Mouse (Mus musculus): Measurements from ENCODE around the gene Gm32742.
"Not testable (repeated sequence)": the region's sequence is repeated elsewhere in the genome, so short reads cannot be mapped to it uniquely, and the experiment has no call there.

The Gm32742 gene

DNA sequence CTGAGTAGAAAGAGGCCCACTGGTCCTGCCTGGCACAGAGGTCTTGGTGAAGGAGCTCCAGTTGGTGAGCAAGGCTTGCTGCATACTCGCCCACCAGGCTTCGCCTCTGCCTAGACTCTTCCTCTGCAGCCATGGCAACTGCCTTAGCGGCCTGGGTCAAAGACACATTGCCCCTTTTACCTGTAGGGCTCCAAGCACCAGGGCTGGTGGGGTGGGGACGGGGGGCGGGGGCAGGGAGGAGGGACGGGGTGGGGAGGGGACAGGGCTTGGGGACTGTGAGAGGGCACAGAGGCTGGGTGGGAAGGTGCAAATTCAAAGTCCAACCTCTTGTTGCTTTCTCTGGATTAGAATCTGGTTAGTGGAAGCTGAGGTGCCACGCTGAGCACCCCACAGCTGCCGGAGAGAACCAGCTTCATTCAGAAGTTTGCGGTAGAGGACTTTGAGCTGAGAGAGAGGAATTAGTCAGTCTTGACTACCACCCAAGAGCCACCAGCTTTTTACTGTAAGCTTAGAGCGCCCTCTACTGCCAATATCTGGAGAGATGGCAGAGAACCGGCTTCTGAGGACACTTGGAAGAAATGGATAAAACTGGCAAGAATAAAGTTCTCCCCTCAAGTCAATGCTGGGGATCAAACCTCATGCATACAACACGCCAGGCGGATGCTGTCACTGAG is 13.1 kb downstream of the Gm32742 start:
- DNase-seq (ENCODE audit: low spot score in 2 of 2), result peak; percentile 66 to 80

DNA sequence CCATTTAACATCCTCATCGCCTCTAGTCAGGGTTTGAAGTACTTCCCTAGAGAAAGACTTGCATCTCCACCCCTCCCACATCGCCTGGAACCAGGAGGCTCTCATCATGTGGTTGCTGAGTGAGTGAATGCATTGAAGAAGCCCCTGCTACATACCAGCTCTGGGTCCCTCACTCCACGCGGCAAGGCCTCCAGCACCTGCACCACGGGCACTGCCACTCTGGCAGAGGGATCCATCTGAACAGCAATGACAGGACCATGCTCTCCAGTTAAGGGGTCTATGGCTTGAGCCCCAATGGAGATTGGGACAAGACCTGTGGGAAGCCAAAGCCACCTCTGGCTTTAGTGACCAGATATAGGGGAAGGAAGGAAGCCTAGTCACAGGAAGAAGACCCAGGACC is 18.0 kb downstream of the Gm32742 start:
- DNase-seq (ENCODE audit: low spot score in 2 of 2), result no peak

DNA sequence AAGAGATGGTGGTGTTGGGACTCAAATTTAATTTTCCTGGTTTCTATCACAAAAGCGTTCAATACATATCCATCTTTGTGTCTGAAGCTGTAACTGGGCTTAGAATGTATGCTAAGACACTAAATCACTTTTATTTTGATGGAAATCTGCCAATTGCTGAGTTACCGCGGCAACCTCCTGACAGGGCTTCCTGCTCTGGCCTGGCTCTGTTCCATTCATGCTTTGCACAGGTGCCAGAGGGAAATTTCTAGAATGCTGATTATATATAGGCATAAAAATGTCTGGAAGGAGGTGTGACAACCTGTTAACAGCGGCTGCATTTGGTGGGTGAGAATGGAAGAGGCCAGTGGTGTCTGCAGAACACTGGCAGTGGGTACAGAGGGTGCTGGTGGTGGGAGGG is 18.8 kb downstream of the Gm32742 start:
- no peak for DNase-seq (ENCODE audit: low spot score in 2 of 2)

DNA sequence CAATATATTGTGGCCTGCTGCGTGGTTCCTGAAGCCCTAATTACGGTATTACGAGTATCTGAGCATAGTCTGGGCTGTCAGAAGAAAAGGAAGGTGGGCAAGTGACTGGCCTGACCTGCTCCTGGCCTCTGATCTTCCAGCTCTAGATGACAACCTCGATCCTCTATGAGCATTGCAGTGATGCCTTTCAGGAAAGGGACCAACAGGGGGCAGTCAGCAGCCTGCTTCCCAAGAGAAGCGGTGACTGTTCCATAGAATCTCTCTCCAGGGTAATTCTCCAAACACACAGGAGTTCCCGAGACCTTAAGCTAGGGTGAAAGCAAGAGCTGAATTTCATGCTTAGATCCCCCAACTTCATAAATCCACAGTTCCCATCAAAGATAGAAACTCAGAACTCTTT is 21.1 kb downstream of the Gm32742 start:
- DNase-seq (ENCODE audit: low spot score in 2 of 2), result no peak

DNA sequence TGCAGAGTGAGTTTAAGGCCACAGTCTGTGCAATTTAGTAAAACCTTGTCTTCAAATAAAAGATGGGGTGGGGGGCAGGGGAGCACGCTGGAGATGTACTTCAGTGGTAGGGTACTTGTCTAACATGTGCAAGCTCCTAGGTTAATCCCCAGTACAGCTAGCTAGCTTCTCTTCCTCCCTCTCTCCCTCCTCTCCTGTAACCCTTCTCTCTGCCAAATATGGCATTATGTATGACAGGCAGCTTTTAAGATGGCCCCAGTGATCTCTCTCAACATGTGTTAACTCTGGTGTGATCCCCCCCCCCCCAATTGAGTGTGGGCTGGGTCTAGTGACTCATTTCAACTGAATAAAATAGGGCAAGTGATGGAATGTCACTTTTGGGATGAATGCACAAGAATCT is 21.9 kb downstream of the Gm32742 start:
- DNase-seq (ENCODE audit: low spot score in 2 of 2), result no peak

DNA sequence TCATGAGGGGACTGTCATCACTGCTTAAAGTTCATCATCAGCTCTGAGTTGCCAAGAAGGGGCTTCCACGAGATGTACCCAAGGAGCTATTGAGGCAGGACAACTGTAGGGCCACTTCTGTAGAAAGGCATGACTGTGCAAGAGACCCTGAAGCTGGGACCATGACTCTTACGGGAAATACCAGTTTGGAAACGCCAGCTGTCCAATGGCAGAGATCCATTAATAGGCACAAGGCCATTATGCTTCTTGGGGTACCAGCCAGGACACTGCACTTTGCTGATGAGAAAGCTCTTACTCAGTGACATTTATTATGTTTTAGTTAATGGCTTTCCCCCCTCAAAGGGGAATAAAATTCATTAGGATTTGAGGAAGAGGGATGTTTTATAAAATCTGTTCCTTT is 24.6 kb downstream of the Gm32742 start:
- DNase-seq (ENCODE audit: low spot score in 2 of 2), result no peak

DNA sequence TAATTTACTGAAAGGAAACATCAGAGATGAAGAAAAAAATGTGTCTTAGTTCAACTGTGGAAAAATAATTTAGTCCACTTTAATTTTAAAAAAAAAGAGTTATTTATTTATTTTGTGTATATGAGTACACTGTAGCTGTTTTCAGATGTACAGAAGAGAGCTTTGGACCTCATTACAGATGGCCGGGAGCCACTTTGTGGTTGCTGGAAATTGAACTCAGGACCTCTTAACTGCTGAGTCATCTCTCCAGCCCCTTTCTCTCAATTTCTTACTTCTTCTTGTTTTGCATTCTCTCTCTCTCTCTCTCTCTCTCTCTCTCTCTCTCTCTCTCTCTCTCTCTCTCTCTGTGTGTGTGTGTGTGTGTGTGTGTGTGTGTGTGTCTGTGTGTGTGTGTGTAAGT is 25.9 kb downstream of the Gm32742 start:
- DNase-seq (ENCODE audit: low spot score in 2 of 2), result not testable (repeated sequence)

DNA sequence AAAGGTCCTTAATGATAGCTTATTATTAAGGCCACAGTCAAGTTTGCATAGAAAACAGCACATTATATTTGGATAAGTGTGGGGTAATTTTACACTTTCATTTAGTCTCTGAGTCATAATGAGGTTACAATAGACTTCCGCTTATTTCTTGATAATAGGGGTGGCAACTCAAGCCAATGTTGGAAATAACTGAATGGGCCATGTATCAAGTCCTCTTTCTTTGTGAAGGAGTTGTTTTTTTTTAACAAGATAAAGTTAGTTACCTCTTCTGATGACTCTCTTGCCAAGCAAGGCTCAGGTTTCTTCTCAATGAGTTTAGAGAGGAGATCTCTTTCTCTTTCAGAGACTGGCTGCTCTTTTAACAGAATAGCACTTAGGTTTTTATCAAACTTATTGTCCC is 27.0 kb downstream of the Gm32742 start:
- DNase-seq (ENCODE audit: low spot score in 2 of 2), result no peak

DNA sequence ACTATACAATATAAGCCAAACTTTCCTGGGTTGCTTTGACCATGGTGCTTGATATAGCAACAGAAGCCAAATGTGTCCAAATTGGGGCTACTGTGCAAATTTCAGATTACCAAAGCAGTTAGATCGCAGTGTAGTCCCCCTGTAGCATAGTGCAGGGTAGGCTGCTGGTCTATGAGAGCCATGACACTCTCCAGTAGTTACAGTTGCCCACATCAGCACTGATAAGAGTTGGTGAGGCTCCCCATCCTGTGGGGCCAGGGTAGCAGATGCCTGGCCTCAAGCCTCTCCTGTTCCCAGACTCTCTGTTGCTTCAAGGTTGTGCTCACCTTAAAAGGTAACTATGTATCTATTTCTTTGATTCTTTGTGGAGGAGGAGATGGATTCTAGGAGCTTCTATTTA is 27.5 kb downstream of the Gm32742 start:
- DNase-seq (ENCODE audit: low spot score in 2 of 2), result no peak

DNA sequence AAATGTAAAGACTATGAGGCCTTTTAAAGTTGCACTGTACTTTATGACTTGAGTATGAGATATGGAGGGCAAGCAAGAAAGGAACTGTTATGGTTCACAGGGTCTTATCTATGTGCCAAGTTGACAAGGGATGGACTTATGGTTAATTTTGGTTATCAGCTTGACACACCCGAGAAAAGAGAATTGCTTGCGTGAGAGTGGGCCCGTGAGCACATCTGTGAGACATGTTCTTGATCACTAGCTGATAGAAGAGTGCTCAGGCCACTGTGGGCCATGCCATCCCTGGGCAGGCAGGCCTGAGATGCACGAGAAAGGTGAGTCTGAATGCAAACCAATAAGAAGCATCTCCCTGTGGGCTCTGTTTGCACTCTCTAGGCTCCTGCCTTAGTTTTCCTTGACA is 27.9 kb downstream of the Gm32742 start:
- DNase-seq (ENCODE audit: low spot score in 2 of 2), result no peak

DNA sequence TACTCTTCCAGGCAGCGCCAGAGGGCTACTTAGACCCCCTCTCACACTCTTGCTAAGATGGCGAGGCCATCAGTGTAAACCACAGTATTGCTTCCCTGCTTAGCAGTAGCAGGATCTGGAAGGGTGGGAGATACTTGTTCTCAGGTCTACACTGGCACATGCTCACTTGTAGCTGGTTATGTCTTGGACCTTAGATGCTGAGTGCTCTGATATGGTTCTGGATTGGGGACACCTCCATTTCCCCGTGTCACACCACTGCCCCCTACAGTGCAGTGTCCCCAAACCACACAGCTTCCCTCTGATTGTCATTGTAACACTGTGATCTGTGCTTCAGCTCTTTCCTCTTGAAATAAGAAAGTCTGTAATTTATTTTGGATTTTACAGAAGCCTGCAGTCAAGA is 28.3 kb downstream of the Gm32742 start:
- peak; percentile 39 to 53 for DNase-seq (ENCODE audit: low spot score in 2 of 2)

DNA sequence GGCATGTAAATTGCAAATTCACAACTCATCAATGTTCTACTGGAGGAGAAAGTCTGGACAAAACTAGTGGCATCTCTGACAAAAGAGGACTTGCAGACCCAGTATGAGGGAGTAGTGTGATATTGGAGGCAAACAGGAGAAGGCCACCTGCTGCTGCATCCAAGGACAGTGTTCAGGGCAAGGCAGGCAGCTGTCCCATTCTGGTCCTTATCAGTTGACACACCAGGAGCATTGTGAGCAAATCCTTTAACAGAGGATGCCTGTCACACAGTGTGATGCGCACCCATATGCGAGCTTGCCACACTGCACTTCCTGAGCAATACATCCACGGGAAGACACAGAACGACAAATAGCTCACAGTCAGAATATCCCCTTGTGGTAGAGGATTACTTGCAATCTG is 50.5 kb downstream of the Gm32742 start:
- no peak for DNase-seq (ENCODE audit: low spot score in 2 of 2)

DNA sequence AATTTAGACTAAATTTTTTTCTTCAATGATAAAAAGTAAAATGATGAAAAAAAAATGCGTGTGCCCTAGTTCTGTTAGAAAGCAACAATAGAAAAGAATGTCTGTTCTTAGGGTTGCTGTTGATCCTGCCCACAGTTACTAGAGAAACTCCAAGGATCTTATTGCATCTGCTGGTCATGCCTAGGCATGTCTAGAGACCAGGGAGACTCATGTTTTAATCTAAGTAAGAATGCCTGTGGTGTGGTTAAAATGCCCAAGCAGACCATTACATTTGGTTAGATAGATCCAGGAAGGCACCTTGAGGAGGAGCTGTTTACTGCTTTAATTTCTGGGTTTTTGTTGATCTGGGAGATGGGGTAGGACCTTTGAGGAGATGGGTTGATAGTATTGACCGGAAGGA is 59.6 kb downstream of the Gm32742 start:
- no peak for DNase-seq (ENCODE audit: low spot score in 2 of 2)

DNA sequence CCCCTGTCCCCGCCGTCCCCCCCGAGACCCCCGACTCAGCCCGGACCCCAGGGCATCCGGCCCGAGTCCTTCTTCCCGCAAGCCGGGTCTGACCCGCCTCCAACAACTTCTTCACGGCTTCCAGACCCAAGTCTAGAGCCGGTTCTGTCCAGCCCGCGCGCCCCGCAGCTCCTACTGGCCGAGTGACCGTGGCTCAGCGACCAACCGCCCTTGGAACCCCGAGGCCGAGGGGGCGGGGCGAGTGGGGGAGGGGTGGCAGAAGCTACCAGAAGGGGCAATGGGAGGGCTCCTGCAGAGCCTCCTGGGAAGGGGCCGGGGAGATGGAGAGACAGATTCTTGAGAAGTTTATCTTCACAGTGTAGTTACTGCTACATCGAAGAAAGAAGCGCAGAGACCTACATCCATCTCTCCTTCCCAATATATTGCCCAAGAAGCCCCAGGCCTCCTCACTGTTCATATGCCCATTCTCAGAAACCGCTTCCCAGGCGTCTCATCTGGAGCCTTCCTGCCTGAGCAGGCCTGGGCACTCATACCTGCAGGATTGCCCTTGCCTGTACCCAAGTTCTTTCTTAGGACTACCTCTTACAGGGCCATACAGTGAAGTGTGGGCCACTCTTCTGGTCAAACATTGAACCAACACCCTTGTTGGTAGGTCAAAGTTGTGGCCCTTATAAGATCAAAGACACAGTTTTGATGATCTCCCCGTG is 61.4 kb downstream of the Gm32742 start:
- no peak for DNase-seq (ENCODE audit: low spot score in 2 of 2)

DNA sequence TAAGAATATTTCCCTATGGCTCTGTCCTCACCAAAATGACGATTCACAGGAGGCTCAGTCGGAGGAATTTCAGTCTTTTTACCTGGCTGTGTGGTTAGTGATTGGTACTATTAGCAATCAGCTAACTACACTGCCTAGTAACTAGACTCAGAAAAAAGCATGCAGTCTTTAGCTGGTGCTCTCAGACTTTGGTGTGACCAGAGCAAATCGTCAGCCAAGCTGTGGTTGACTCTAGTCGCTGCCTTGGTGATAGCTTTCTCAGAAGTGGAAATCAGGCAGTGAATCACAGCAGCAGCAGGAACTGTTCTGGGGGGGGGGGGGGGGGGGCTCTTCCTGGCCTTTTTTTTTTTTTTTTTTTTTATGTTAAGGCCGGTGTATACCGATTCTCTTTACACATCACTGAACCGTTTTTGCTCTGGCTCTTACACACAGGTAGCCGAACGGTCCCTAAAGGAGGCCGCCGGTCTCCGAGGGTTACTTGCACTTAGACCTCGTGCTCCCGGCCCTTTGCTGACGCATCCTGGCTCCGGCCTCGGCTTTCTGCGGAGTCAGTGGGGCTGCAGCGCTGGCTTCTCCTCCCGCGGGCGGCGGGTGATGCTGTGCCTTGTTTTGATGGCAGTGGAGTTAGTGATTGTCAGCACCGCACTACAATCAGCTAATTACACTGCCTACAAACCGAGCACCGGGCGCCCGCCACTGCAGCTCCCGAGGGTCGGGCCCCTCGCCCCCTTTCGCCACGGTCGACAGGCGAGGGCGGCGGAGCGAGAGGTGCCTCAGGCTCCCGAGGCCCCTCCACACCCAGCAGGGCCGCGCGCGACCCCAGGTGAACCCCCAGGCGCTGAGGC is 62.1 kb downstream of the Gm32742 start:
- DNase-seq (ENCODE audit: low spot score in 2 of 2), result peak; percentile 38 to 50

DNA sequence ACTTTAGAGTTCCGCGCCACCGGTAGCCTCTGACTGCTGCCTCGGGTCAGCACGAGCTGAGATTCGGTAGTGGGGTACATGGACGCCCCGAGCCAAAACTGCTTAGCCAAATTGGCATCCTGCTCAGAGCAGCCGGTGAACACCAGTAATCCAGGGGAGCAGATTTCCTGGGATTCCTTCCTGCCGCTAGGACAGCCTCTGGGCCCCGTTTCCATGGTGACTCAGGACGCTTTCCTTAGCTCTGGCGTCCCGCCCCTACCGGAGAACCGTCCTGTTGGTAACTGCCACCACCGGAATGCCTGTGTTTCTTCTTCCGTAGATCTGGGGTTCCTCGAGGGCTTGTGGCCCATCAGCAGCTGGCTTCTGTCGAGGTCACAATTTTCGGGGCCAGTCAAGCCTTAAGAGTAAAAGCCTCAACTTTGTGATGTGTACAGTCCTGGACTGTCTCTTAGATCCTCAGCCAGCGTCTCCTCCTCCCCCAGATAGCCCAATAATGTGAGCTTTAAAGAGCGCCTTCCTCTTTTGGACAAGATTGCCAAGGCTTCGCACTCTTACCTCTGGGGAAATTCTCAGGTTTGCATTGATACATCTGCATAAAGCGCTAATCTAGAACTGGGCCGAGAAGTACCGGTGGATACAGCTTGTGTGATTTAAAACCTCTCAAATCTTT is 63.4 kb downstream of the Gm32742 start, which contains the start of gene 4833427G06Rik:
Gene 4833427G06Rik (minus strand): TSS at position 323 of the 670 bp plus-strand sequence.
- peak; percentile 16 to 21 for DNase-seq (ENCODE audit: low spot score in 2 of 2)

DNA sequence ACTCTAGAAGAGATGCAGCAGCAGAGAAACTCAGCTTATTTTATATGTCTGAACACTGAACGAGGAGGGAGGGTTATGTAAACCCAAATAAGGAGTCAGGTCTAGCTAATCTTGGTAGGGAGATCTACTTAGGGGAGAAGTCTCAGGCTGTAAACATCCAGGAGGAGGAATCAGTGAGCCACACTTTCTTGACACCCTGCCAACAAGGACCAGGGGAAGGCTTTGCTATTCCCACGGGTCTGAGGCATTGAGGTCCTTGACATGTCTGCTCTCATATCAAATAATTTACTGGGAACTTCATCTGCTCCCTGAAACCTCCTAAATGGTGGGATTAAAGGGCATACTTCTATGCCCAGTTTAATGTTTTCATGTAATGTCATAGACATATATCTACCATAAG is 69.0 kb downstream of the Gm32742 start:
- no peak for DNase-seq (ENCODE audit: low spot score in 2 of 2)

DNA sequence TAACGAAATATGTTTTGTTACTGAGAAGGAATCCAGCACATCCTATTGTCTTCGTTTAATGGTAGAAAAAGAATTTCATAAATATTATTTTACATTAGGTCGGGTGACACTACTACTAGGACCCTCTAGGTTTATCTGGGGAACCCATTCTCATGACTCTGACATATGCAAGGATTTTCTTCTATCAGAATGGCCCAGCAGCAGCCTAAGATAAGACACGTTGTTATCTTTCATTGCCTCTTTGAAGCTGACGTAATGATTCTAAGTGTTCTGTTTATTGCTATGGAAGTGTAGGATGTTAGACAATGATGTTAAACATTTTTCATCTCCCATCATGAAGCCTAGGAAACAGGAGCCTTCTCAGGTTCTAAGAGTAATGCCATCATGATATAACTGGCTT is 71.6 kb downstream of the Gm32742 start:
- no peak for DNase-seq (ENCODE audit: low spot score in 2 of 2)

DNA sequence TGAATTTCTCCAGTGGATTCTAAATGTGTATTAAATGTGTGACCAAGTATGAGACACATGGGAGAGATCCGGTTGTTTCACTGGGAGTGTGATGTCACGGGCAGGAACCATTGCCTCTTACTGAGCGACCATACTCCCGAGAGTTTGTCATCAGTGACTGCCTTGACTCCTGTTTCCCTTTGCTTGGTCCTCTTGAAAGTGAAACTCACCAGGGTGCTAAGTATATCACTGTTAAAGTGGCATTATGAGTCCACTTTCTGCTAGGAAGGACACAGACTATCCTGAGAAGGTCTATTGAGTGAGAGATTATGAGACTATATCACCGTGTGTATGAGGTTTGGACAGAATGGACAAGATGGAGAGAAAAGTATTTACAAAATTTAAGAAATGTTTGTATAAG is 83.7 kb downstream of the Gm32742 start:
- no peak for DNase-seq (ENCODE audit: low spot score in 2 of 2)

All from right cerebral cortex, adult 2 months (tissue).